Mouse (Mus musculus) urinary bladder, postnatal 14 days (tissue): ENCODE results near the gene 5330417C22Rik.
A peak's percentile ranks its signal among the peaks of the same experiment; 100 is the strongest.

ENCODE experiments used
- DNase-seq: peaks from one replicate; pipeline ENCODE4 v3.0.0; 2021; ENCODE audit warnings: low spot score

The 5330417C22Rik gene

GRCm38 (mm10) chr3:108466425-108466824 lies 69.9 kb downstream of the 5330417C22Rik start:
- peak; percentile 66 for DNase-seq

- peak; percentile 70 for DNase-seq
These were observed 77.5 kb downstream of the 5330417C22Rik start for GRCm38 (mm10) chr3:108458866-108459265.

- DNase-seq, result peak; percentile 6
These were observed 78.0 kb downstream of the 5330417C22Rik start for GRCm38 (mm10) chr3:108458380-108458779.

GRCm38 (mm10) chr3:108454172-108454571 lies 82.2 kb downstream of the 5330417C22Rik start:
- peak; percentile 39 for DNase-seq

GRCm38 (mm10) chr3:108451969-108452368 lies 84.4 kb downstream of the 5330417C22Rik start:
- DNase-seq, result no peak

GRCm38 (mm10) chr3:108445366-108445705 lies 91.0 kb downstream of the 5330417C22Rik start:
- no peak for DNase-seq

- peak; percentile 92 for DNase-seq
These were observed 91.5 kb downstream of the 5330417C22Rik start, which contains the start of gene Sars for GRCm38 (mm10) chr3:108444698-108445365. Gene Sars, minus strand, starts transcription at chr3:108445209.

- DNase-seq, result peak; percentile 45
These were observed 92.3 kb downstream of the 5330417C22Rik start for GRCm38 (mm10) chr3:108444029-108444428.

GRCm38 (mm10) chr3:108436380-108436714 lies 100.0 kb downstream of the 5330417C22Rik start:
- DNase-seq, result no peak

- DNase-seq, result no peak
These were observed 100.5 kb downstream of the 5330417C22Rik start for GRCm38 (mm10) chr3:108435701-108436379.

- no peak for DNase-seq
These were observed 102.3 kb downstream of the 5330417C22Rik start for GRCm38 (mm10) chr3:108433881-108434495.

GRCm38 (mm10) chr3:108433188-108433880 lies 103.0 kb downstream of the 5330417C22Rik start:
- DNase-seq, result no peak

- DNase-seq, result no peak
These were observed 103.7 kb downstream of the 5330417C22Rik start for GRCm38 (mm10) chr3:108432542-108433187.

- no peak for DNase-seq
These were observed 110.7 kb downstream of the 5330417C22Rik start for GRCm38 (mm10) chr3:108425624-108426018.

- DNase-seq, result no peak
These were observed 111.3 kb downstream of the 5330417C22Rik start for GRCm38 (mm10) chr3:108424944-108425623.

GRCm38 (mm10) chr3:108423844-108424801 lies 112.2 kb downstream of the 5330417C22Rik start:
- DNase-seq, result peak; percentile 65

- no peak for DNase-seq
These were observed 113.3 kb downstream of the 5330417C22Rik start for GRCm38 (mm10) chr3:108423006-108423405.

- DNase-seq, result peak; percentile 77
These were observed 120.5 kb downstream of the 5330417C22Rik start for GRCm38 (mm10) chr3:108415831-108416223.

GRCm38 (mm10) chr3:108414857-108415830 lies 121.2 kb downstream of the 5330417C22Rik start, which contains the start of gene Celsr2:
Gene Celsr2, minus strand, starts transcription at chr3:108415552.
- peak; percentile 32 for DNase-seq
